Mouse (Mus musculus) midbrain, embryonic 16.5 days (tissue): Measurements from ENCODE around the gene Tmem219. TPM values are rescaled to one million over a fixed set of nuclear protein-coding genes. Genes with fewer than 3 reads are reported as not detected.

ENCODE experiments used
- ATAC-seq: fragments of 200-750 bp; cut with Nextera tagmentation; 2 replicates; pipeline ENCODE4 v1.8.0; 2017; ENCODE audit warnings: moderate TSS enrichment
- H3K27ac ChIP-seq: fragments of 300-500 bp; sonication (generic); 2 replicates; pipeline ENCODE4 v1.5.1; 2014; ENCODE audit warnings: mild to moderate bottlenecking, low read length, mixed read lengths
- H3K27me3 ChIP-seq: fragments of 300-500 bp; sonication (generic); 2 replicates; pipeline ENCODE4 v1.6.1; 2014; ENCODE audit warnings: low read depth, low read length, mixed read lengths; ENCODE audit not compliant: control insufficient read depth, insufficient read depth
- H3K36me3 ChIP-seq: fragments of 300-500 bp; sonication (generic); 2 replicates; pipeline ENCODE4 v1.6.1; 2014; ENCODE audit warnings: mild to moderate bottlenecking, low read length, moderate library complexity, mixed read lengths; ENCODE audit not compliant: control insufficient read depth, insufficient read depth
- H3K4me1 ChIP-seq: fragments of 300-500 bp; sonication (generic); 2 replicates; pipeline ENCODE4 v1.6.1; 2014; ENCODE audit warnings: mild to moderate bottlenecking, low read length, mixed read lengths; ENCODE audit not compliant: control insufficient read depth, insufficient read depth
- H3K4me2 ChIP-seq: fragments of 300-500 bp; sonication (generic); 2 replicates; pipeline ENCODE4 v1.6.1; 2014; ENCODE audit warnings: mild to moderate bottlenecking, low read length, mixed read lengths
- H3K4me3 ChIP-seq: fragments of 300-500 bp; sonication (generic); 2 replicates; pipeline ENCODE4 v1.5.1; 2014; ENCODE audit warnings: low read depth, mild to moderate bottlenecking, low read length, moderate library complexity, mixed read lengths
- H3K9ac ChIP-seq: fragments of 300-500 bp; sonication (generic); 2 replicates; pipeline ENCODE4 v1.6.1; 2014; ENCODE audit warnings: low read depth, low read length, mixed read lengths
- H3K9me3 ChIP-seq: fragments of 300-500 bp; sonication (generic); replicated peaks from 2 replicates; pipeline ENCODE4 v1.6.1; 2014; ENCODE audit warnings: mild to moderate bottlenecking, low read length, mixed read lengths; ENCODE audit not compliant: control insufficient read depth, poor library complexity, severe bottlenecking
- WGBS: fragments of 180-500 bp; shearing (Covaris S2); extraction: QIAGEN DNeasy Blood & Tissue Kit; methylation state at CpG from one replicate; pipeline ENCODE4 v1.1.7; 2014; 5-methylcytosine and 5-hydroxymethylcytosine counted together
- polyA plus RNA-seq: library from polyadenylated mRNA; unstranded; fragments of >200 nt; fragmentation: Nextera tagmentation; extraction: Ambion mirVana; gene quantifications from 2 replicates; pipeline ENCODE4 v1.2.1, GENCODE M21; 2015

Tmem219 gene
- 33.2 and 34.0 TPM in 2 replicates for polyA plus RNA-seq

DNA sequence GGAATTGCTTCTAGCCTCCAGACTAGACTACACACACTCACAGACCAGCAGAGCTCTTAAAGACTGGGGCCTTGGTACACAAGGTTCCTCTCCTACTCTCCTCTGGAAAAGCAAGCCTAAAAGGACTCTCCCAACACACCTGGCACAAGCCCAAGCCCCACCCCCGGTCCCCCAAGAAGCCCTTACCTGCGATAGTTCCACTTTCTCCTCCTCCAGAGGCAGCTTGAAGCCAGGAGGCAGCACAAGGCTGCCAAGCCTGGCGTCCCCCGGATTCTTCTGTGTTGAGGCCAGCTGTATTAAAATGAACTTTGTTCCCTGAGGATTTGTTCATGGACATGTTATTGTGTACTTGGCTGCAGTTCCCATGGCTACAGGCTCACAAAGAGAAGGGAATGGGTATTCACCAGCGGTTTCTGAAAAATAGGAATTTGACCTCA, at the start of gene Tmem219:
Tmem219 (minus strand) TSS at position 294 of the 437 bp plus-strand sequence.
- H3K27ac ChIP-seq, result 0 out of 2 replicates have a peak within 1 kb of the TSS, but pooled peaks have one; percentile 24
- H3K4me2 ChIP-seq, result peak within 1 kb of the TSS; percentile 10; the same call in 1 of the 2 replicates
- H3K27me3 ChIP-seq, result no peaks in the 10 kb centered on the region
- no peaks in the 10 kb centered on the region for H3K9me3 ChIP-seq
- 9% methylated on average over 5 of the region's 5 CpGs for WGBS
- H3K4me1 ChIP-seq, result no peaks in the 10 kb centered on the region
- H3K36me3 ChIP-seq, result no peaks in the 10 kb centered on the region
- ATAC-seq, result no peak
- peak within 1 kb of the TSS; percentile 5; the same call in 1 of the 2 replicates for H3K9ac ChIP-seq
- no peak within 1 kb of the TSS for H3K4me3 ChIP-seq

DNA sequence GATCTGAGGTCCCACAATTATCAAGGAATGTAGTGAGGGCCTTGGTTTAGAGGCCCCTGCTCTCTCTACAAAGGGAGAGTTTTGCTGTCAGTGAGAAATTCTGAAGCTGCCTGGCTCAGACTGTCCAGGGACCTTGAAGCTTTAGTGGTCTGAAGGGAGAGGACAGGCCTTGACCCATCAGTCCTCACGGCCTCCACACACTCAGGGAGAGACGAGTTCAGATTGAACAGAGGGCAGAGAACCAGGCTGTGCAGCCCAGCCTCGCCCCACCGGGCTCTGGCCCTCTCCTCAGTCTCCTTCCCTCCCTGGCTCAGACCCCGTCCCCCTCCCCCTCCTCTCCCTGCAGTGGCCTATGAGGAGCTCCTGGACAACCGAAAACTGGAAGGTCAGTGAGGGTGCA, 44.6 kb upstream of the Tmem219 start:
- Histone ChIP-seq H3K36me3 (peaks cover 63% of the 10 kb centered on the region), H3K4me3 (no peak overlapping the region), H3K9ac (no peak overlapping the region), H3K9me3 (no peaks in the 10 kb centered on the region), H3K4me2 (no peak overlapping the region), H3K27ac (no peak overlapping the region), H3K4me1 (no peaks in the 10 kb centered on the region), H3K27me3 (no peaks in the 10 kb centered on the region)
- no peak for ATAC-seq
- WGBS, result 60% methylated on average over 6 of the region's 6 CpGs

- WGBS, result 55% methylated on average over 3 of the region's 3 CpGs
- Histone ChIP-seq H3K4me3 (no peak overlapping the region), H3K9ac (no peak overlapping the region), H3K36me3 (peaks cover 61% of the 10 kb centered on the region), H3K4me1 (no peaks in the 10 kb centered on the region), H3K4me2 (no peak overlapping the region), H3K9me3 (no peaks in the 10 kb centered on the region), H3K27ac (no peak overlapping the region), H3K27me3 (peaks cover 3% of the 10 kb centered on the region)
- ATAC-seq, result no peak
Observed at GRCm38 (mm10) chr7:126965568-126965967, 42.9 kb upstream of the Tmem219 start.

GRCm38 (mm10) chr7:126963548-126964286, 41.0 kb upstream of the Tmem219 start:
- Histone ChIP-seq H3K4me1 (no peaks in the 10 kb centered on the region), H3K27ac (no peak overlapping the region), H3K36me3 (peaks cover 52% of the 10 kb centered on the region), H3K4me3 (no peak overlapping the region), H3K9me3 (no peaks in the 10 kb centered on the region), H3K9ac (no peak overlapping the region), H3K4me2 (no peak overlapping the region), H3K27me3 (peaks cover 3% of the 10 kb centered on the region)
- no peak for ATAC-seq
- 27% methylated on average over 19 of the region's 19 CpGs for WGBS

DNA sequence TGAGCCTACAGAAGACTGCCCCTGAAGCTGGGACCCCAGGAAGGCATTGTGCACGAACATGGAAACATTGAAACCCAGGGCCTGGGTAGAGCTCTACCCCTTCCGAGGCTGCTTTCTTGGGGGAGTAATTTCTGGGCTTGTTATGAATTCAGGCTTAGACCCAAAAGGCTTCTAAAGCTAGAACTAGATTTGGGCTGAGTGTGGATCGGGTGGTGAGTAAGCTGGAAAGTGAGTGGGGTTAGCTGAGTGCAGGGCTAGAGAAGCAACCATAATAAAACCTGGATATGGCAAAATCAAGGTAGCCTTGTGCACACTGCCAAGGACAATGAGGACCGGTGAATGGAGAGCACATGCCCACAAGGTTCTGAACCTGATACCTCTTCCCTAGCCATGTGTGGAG, 39.2 kb upstream of the Tmem219 start:
- Histone ChIP-seq H3K4me3 (no peak overlapping the region), H3K4me2 (no peak overlapping the region), H3K9me3 (no peaks in the 10 kb centered on the region), H3K36me3 (peaks cover 43% of the 10 kb centered on the region), H3K4me1 (no peaks in the 10 kb centered on the region), H3K27ac (no peak overlapping the region), H3K9ac (no peak overlapping the region), H3K27me3 (peaks cover 3% of the 10 kb centered on the region)
- ATAC-seq, result no peak
- WGBS, result 91% methylated on average over 4 of the region's 4 CpGs

GRCm38 (mm10) chr7:126961095-126961494, 38.4 kb upstream of the Tmem219 start:
- Histone ChIP-seq H3K4me3 (no peak overlapping the region), H3K9me3 (no peaks in the 10 kb centered on the region), H3K4me1 (no peaks in the 10 kb centered on the region), H3K27me3 (peaks cover 3% of the 10 kb centered on the region), H3K27ac (no peak overlapping the region), H3K9ac (no peak overlapping the region), H3K4me2 (no peak overlapping the region), H3K36me3 (peaks cover 38% of the 10 kb centered on the region)
- WGBS, result 91% methylated on average over 5 of the region's 5 CpGs
- ATAC-seq, result no peak

DNA sequence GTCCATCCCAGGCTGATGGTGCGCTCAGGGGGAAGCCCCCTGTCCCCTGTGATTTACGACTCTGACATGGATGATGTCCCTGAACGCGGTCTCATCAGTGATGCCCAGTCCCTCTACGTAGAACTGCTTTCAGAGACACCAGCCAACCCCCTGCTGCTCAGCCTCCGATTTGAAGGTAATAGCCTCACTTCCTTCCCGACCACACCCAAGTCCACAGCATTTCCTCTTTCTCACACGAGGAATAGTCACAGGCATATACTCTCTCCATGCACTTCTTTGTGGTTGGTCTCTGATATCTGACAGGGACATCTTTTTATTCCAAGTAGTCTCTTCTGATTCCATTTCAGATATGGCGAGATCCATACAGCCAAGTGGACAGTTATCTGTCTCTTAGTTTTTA, 37.1 kb upstream of the Tmem219 start:
- Histone ChIP-seq H3K9ac (no peak overlapping the region), H3K36me3 (peaks cover 38% of the 10 kb centered on the region), H3K4me1 (no peaks in the 10 kb centered on the region), H3K27ac (no peak overlapping the region), H3K27me3 (peaks cover 3% of the 10 kb centered on the region), H3K4me3 (no peak overlapping the region), H3K9me3 (no peaks in the 10 kb centered on the region), H3K4me2 (no peak overlapping the region)
- no peak for ATAC-seq
- WGBS, result 76% methylated on average over 9 of the region's 9 CpGs

- no peak overlapping the region for H3K27ac ChIP-seq
- peaks cover 17% of the 10 kb centered on the region for H3K36me3 ChIP-seq
- H3K27me3 ChIP-seq, result no peaks in the 10 kb centered on the region
- H3K4me2 ChIP-seq, result no peak overlapping the region
- H3K9ac ChIP-seq, result no peak overlapping the region
- no peak for ATAC-seq
- H3K9me3 ChIP-seq, result no peaks in the 10 kb centered on the region
- H3K4me3 ChIP-seq, result no peak overlapping the region
- peaks cover 22% of the 10 kb centered on the region for H3K4me1 ChIP-seq
- WGBS, result 67% methylated on average over 3 of the region's 3 CpGs
Observed at GRCm38 (mm10) chr7:126955125-126955524, 32.4 kb upstream of the Tmem219 start.

- ATAC-seq, result no peak
- Histone ChIP-seq H3K4me2 (peak overlapping the region; percentile 78), H3K9ac (peak overlapping the region; percentile 55), H3K36me3 (peaks cover 3% of the 10 kb centered on the region; the same call in 1 of the 2 replicates), H3K27ac (no peak overlapping the region), H3K4me1 (peaks cover 37% of the 10 kb centered on the region), H3K9me3 (no peaks in the 10 kb centered on the region), H3K4me3 (peak overlapping the region; percentile 56), H3K27me3 (no peaks in the 10 kb centered on the region)
- 0% methylated on average over 2 of the region's 8 CpGs for WGBS
Observed at GRCm38 (mm10) chr7:126952646-126953045, 29.9 kb upstream of the Tmem219 start.
